Comparison of ENCODE assay signal across 18 mouse cellular contexts in the genomic region with DNA sequence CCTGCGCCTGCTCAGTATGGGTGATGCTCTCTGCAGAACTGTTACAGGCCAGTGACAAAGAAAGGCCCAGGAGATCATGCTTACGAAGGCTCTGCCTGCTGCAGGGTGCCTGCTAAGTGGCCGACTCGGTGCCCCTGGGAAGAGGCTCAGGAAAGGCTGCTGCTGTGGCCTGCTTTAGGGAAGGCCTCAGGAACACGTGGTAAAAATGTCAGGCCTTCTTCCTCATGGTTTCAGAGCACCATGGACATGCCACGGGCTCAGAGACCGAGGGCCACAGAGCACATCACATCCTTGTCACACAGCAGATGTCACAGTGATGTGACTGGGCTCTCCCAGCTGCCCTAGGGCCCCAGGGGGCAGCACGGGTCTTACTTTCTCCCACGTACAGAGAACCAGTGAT. TPM values are rescaled to one million over a fixed set of nuclear protein-coding genes. Genes with fewer than 3 reads are reported as not detected.
A peak's percentile ranks its signal among the peaks of the same experiment; 100 is the strongest.
DNase-seq lines count a peak whose midpoint lies in the region; ATAC-seq lines count a peak whose summit lies in the region.
"Had no signal": no experiment of that assay in that cellular context is flagged by ENCODE, and none has a peak within 500 bp of the region (broad histone marks: within the 10 kb centered on the region; RNA-seq: fewer than 3 reads in every experiment).

No protein-coding gene starts in this region.

- H3K9me3 ChIP-seq in hindbrain, embryonic 10.5 days, result no peaks in the 10 kb centered on the region
- no peaks in the 10 kb centered on the region for H3K9me3 ChIP-seq in hindbrain, embryonic 13.5 days
- H3K9me3 ChIP-seq in kidney, embryonic 16.5 days (ENCODE audit: low read length), result no peaks in the 10 kb centered on the region
- H3K9me3 ChIP-seq in neural tube, embryonic 13.5 days, result no peaks in the 10 kb centered on the region
- H3K9me3 ChIP-seq: embryonic facial prominence, embryonic 12.5 days; forebrain, embryonic 15.5 days; heart, embryonic 13.5 days had no signal

- no peak overlapping the region for H3K9ac ChIP-seq in hindbrain, embryonic 13.5 days
- no peak overlapping the region for H3K9ac ChIP-seq in kidney, embryonic 16.5 days (replicated peaks; ENCODE audit: low read length)
- no peak overlapping the region for H3K9ac ChIP-seq in neural tube, embryonic 13.5 days
- H3K9ac ChIP-seq: embryonic facial prominence, embryonic 12.5 days; forebrain, embryonic 15.5 days; heart, embryonic 13.5 days had no signal

- no peak for ATAC-seq in hindbrain, embryonic 13.5 days (ENCODE audit: low FRiP score)
- no peak for ATAC-seq in kidney, embryonic 16.5 days (ENCODE audit: low FRiP score, low TSS enrichment)
- ATAC-seq in neural tube, embryonic 13.5 days (ENCODE audit: low read depth), result no peak
- ATAC-seq: CD4-positive, CD25-positive, alpha-beta regulatory T cell, adult 4 months; forebrain, embryonic 15.5 days had no signal

- 0 out of 2 replicates have a peak, but pooled peaks cover 4% of the 10 kb centered on the region for H3K36me3 ChIP-seq in hindbrain, embryonic 10.5 days
- H3K36me3 ChIP-seq in hindbrain, embryonic 13.5 days, result peaks cover 15% of the 10 kb centered on the region
- peaks cover 4% of the 10 kb centered on the region for H3K36me3 ChIP-seq in kidney, embryonic 16.5 days (ENCODE audit: insufficient read depth, low read length)
- H3K36me3 ChIP-seq in neural tube, embryonic 13.5 days, result peaks cover 9% of the 10 kb centered on the region; the same call in 1 of the 2 replicates
- peaks cover 29% of the 10 kb centered on the region for H3K36me3 ChIP-seq in macrophage (ENCODE audit: inconsistent target)
- H3K36me3 ChIP-seq: forebrain, embryonic 15.5 days had no signal

- no peak for DNase-seq in hindbrain, embryonic 10.5 days (ENCODE audit: low spot score)
- no peak for DNase-seq in kidney, postnatal 36 days
- no peak for DNase-seq in neural tube, embryonic 10.5 days (ENCODE audit: extremely low spot score, low spot score)
- DNase-seq: B cell, adult 2 months; cerebellum, adult 11-12 months; cerebellum, adult 9-10 months; cerebellum, postnatal 25 days; gastrocnemius, postnatal 36 days; heart, adult 11 months; heart, postnatal 36 days had no signal

- peaks cover 97% of the 10 kb centered on the region for H3K79me2 ChIP-seq in macrophage (ENCODE audit: inconsistent target)

- no peaks in the 10 kb centered on the region for H3K27me3 ChIP-seq in hindbrain, embryonic 10.5 days (ENCODE audit: insufficient read depth, poor library complexity, severe bottlenecking)
- H3K27me3 ChIP-seq in hindbrain, embryonic 13.5 days, result no peaks in the 10 kb centered on the region
- H3K27me3 ChIP-seq in kidney, embryonic 16.5 days (ENCODE audit: insufficient read depth, low read length), result no peaks in the 10 kb centered on the region
- H3K27me3 ChIP-seq in neural tube, embryonic 13.5 days, result no peaks in the 10 kb centered on the region
- H3K27me3 ChIP-seq: embryonic facial prominence, embryonic 12.5 days; forebrain, embryonic 15.5 days; heart, embryonic 13.5 days had no signal

- H3K4me2 ChIP-seq in hindbrain, embryonic 13.5 days, result no peak overlapping the region
- H3K4me2 ChIP-seq in kidney, embryonic 16.5 days (replicated peaks; ENCODE audit: low read depth, low read length), result no peak overlapping the region
- H3K4me2 ChIP-seq in neural tube, embryonic 13.5 days, result no peak overlapping the region
- H3K4me2 ChIP-seq: embryonic facial prominence, embryonic 12.5 days; forebrain, embryonic 15.5 days; heart, embryonic 13.5 days had no signal

- WGBS in hindbrain, embryonic 10.5 days, result 63% methylated on average over 9 of the region's 9 CpGs
- WGBS in hindbrain, embryonic 13.5 days, result 56% methylated on average over 9 of the region's 9 CpGs
- 59% methylated on average over 9 of the region's 9 CpGs for WGBS in kidney, embryonic 16.5 days
- 68% methylated on average over 9 of the region's 9 CpGs for WGBS in neural tube, embryonic 13.5 days
- 69% methylated on average over 9 of the region's 9 CpGs for WGBS in macrophage (ENCODE audit: missing documents)

- peak overlapping the region; percentile 66 for H3K27ac ChIP-seq in hindbrain, embryonic 10.5 days
- no peak overlapping the region; the same call in 1 of the 2 replicates for H3K27ac ChIP-seq in hindbrain, embryonic 13.5 days
- peak overlapping the region; percentile 31; the same call in 1 of the 2 replicates for H3K27ac ChIP-seq in kidney, embryonic 16.5 days (ENCODE audit: low read length)
- H3K27ac ChIP-seq in neural tube, embryonic 13.5 days (replicated peaks), result 0 out of 2 replicates have a peak overlapping the region, but pooled peaks have one; percentile 18
- peak overlapping the region; percentile 88 for H3K27ac ChIP-seq in macrophage
- H3K27ac ChIP-seq: embryonic facial prominence, embryonic 12.5 days; forebrain, embryonic 15.5 days; heart, embryonic 13.5 days had no signal

- H3K4me3 ChIP-seq in hindbrain, embryonic 10.5 days, result no peak overlapping the region
- no peak overlapping the region for H3K4me3 ChIP-seq in hindbrain, embryonic 13.5 days
- H3K4me3 ChIP-seq in kidney, embryonic 16.5 days (ENCODE audit: low read length), result no peak overlapping the region
- H3K4me3 ChIP-seq in neural tube, embryonic 13.5 days, result no peak overlapping the region
- H3K4me3 ChIP-seq in macrophage (ENCODE audit: inconsistent target), result no peak overlapping the region
- H3K4me3 ChIP-seq: embryonic facial prominence, embryonic 12.5 days; forebrain, embryonic 15.5 days; heart, embryonic 13.5 days had no signal

- peaks cover 33% of the 10 kb centered on the region for H3K4me1 ChIP-seq in hindbrain, embryonic 10.5 days (replicated peaks)
- peaks cover 31% of the 10 kb centered on the region for H3K4me1 ChIP-seq in hindbrain, embryonic 13.5 days (replicated peaks)
- peaks cover 18% of the 10 kb centered on the region for H3K4me1 ChIP-seq in kidney, embryonic 16.5 days (ENCODE audit: insufficient read depth, low read length)
- H3K4me1 ChIP-seq in neural tube, embryonic 13.5 days (replicated peaks), result peaks cover 35% of the 10 kb centered on the region
- H3K4me1 ChIP-seq: embryonic facial prominence, embryonic 12.5 days had no signal

RNA-seq across cellular contexts. Expression of gene Slc29a3, which starts 8.9 kb away (rescaled TPM):
- 9.4 and 11.8 TPM in 2 replicates for polyA plus RNA-seq in hindbrain, embryonic 10.5 days (2016; fragmentation: Nextera tagmentation; extraction: Ambion mirVana)
- polyA plus RNA-seq in hindbrain, embryonic 13.5 days (2015; fragmentation: Nextera tagmentation; extraction: Ambion mirVana), result 14.1 and 15.8 TPM in 2 replicates
- 14.0 and 14.5 TPM in 2 replicates for polyA plus RNA-seq in kidney, embryonic 16.5 days (2015; fragmentation: Nextera tagmentation; extraction: Ambion mirVana)
- polyA plus RNA-seq in neural tube, embryonic 13.5 days (2015; fragmentation: Nextera tagmentation; extraction: Ambion mirVana), result 11.8 and 12.9 TPM in 2 replicates
- 10 to 100 TPM in 22 of 26 experiments, 1 to 10 TPM in 4; 4.8 to 91.9 (median 47.9) TPM for total RNA-seq in macrophage (2018; cell fraction: chromatin; rRNA removed)
- 100 to 1,000 TPM in 22 of 26 experiments, 10 to 100 TPM in 4; 73.7 to 177 (median 142) TPM for total RNA-seq in macrophage (2018; cell fraction: cytosol; rRNA removed)
- total RNA-seq in macrophage (2018; cell fraction: nucleus; rRNA removed), result 100 to 1,000 TPM in 15 of 26 experiments, 10 to 100 TPM in 11; 40.3 to 216 (median 117) TPM
- 49.5 to 143 TPM (median 110 TPM) in 3 replicates for polyA plus RNA-seq in macrophage (2018)

RNA-seq across cellular contexts. Expression of gene Cdh23, which starts 47.4 kb away (rescaled TPM):
- polyA plus RNA-seq in hindbrain, embryonic 10.5 days (2016; fragmentation: Nextera tagmentation; extraction: Ambion mirVana), result 0.16 and 0.41 TPM in 2 replicates
- polyA plus RNA-seq in hindbrain, embryonic 13.5 days (2015; fragmentation: Nextera tagmentation; extraction: Ambion mirVana), result 2.0 TPM in 2 replicates
- polyA plus RNA-seq in kidney, embryonic 16.5 days (2015; fragmentation: Nextera tagmentation; extraction: Ambion mirVana), result 0.50 and 0.82 TPM in 2 replicates
- polyA plus RNA-seq in neural tube, embryonic 13.5 days (2015; fragmentation: Nextera tagmentation; extraction: Ambion mirVana), result 1.3 and 1.4 TPM in 2 replicates
- total RNA-seq in macrophage (2018; cell fraction: chromatin; rRNA removed), result 10 to 100 TPM in 2 of 26 experiments, 1 to 10 TPM in 15, under 1 TPM in 9; 0.09 to 14.8 (median 3.5) TPM
- total RNA-seq in macrophage (2018; cell fraction: cytosol; rRNA removed), result 1 to 10 TPM in 11 of 26 experiments, under 1 TPM in 15; 0.04 to 2.5 (median 0.34) TPM
- 1 to 10 TPM in 16 of 26 experiments, under 1 TPM in 10; 0.10 to 7.3 (median 1.6) TPM for total RNA-seq in macrophage (2018; cell fraction: nucleus; rRNA removed)
- polyA plus RNA-seq in macrophage (2018), result 0.06 to 0.93 TPM (median 0.40 TPM) in 3 replicates
